Mouse (Mus musculus) midbrain, embryonic 16.5 days (tissue): Measurements from ENCODE around the gene Tbc1d13. TPM values are rescaled to one million over a fixed set of nuclear protein-coding genes. Genes with fewer than 3 reads are reported as not detected.

Source experiments
- ATAC-seq: fragments of 200-750 bp; cut with Nextera tagmentation; 2 replicates; pipeline ENCODE4 v1.8.0; 2017; ENCODE audit warnings: moderate TSS enrichment
- H3K27ac ChIP-seq: fragments of 300-500 bp; sonication (generic); 2 replicates; pipeline ENCODE4 v1.5.1; 2014; ENCODE audit warnings: mild to moderate bottlenecking, low read length, mixed read lengths
- H3K27me3 ChIP-seq: fragments of 300-500 bp; sonication (generic); 2 replicates; pipeline ENCODE4 v1.6.1; 2014; ENCODE audit warnings: low read depth, low read length, mixed read lengths; ENCODE audit not compliant: control insufficient read depth, insufficient read depth
- H3K36me3 ChIP-seq: fragments of 300-500 bp; sonication (generic); 2 replicates; pipeline ENCODE4 v1.6.1; 2014; ENCODE audit warnings: mild to moderate bottlenecking, low read length, moderate library complexity, mixed read lengths; ENCODE audit not compliant: control insufficient read depth, insufficient read depth
- H3K4me1 ChIP-seq: fragments of 300-500 bp; sonication (generic); 2 replicates; pipeline ENCODE4 v1.6.1; 2014; ENCODE audit warnings: mild to moderate bottlenecking, low read length, mixed read lengths; ENCODE audit not compliant: control insufficient read depth, insufficient read depth
- H3K4me2 ChIP-seq: fragments of 300-500 bp; sonication (generic); 2 replicates; pipeline ENCODE4 v1.6.1; 2014; ENCODE audit warnings: mild to moderate bottlenecking, low read length, mixed read lengths
- H3K4me3 ChIP-seq: fragments of 300-500 bp; sonication (generic); 2 replicates; pipeline ENCODE4 v1.5.1; 2014; ENCODE audit warnings: low read depth, mild to moderate bottlenecking, low read length, moderate library complexity, mixed read lengths
- H3K9ac ChIP-seq: fragments of 300-500 bp; sonication (generic); 2 replicates; pipeline ENCODE4 v1.6.1; 2014; ENCODE audit warnings: low read depth, low read length, mixed read lengths
- H3K9me3 ChIP-seq: fragments of 300-500 bp; sonication (generic); replicated peaks from 2 replicates; pipeline ENCODE4 v1.6.1; 2014; ENCODE audit warnings: mild to moderate bottlenecking, low read length, mixed read lengths; ENCODE audit not compliant: control insufficient read depth, poor library complexity, severe bottlenecking
- WGBS: fragments of 180-500 bp; shearing (Covaris S2); extraction: QIAGEN DNeasy Blood & Tissue Kit; methylation state at CpG from one replicate; pipeline ENCODE4 v1.1.7; 2014; 5-methylcytosine and 5-hydroxymethylcytosine counted together
- polyA plus RNA-seq: library from polyadenylated mRNA; unstranded; fragments of >200 nt; fragmentation: Nextera tagmentation; extraction: Ambion mirVana; gene quantifications from 2 replicates; pipeline ENCODE4 v1.2.1, GENCODE M21; 2015

The Tbc1d13 gene
- polyA plus RNA-seq, 1 experiment from 2014 or later = 11.8 TPM

GRCm38 (mm10) chr2:30164340-30164932 is 30.9 kb downstream of the Tbc1d13 start:
- Histone ChIP-seq H3K4me1 (no peaks in the 10 kb centered on the region), H3K9ac (no peak overlapping the region), H3K27me3 (no peaks in the 10 kb centered on the region), H3K9me3 (0 out of 2 replicates have a peak, but pooled peaks cover 2% of the 10 kb centered on the region), H3K36me3 (no peaks in the 10 kb centered on the region), H3K4me3 (no peak overlapping the region), H3K27ac (no peak overlapping the region), H3K4me2 (no peak overlapping the region)
- ATAC-seq = no peak
- 66% methylated on average over 9 of the region's 9 CpGs for WGBS

GRCm38 (mm10) chr2:30166677-30167076 is 33.1 kb downstream of the Tbc1d13 start:
- no peak for ATAC-seq
- Histone ChIP-seq H3K36me3 (no peaks in the 10 kb centered on the region), H3K27ac (no peak overlapping the region), H3K4me1 (peaks cover 4% of the 10 kb centered on the region; the same call in 1 of the 2 replicates), H3K4me2 (no peak overlapping the region), H3K9me3 (0 out of 2 replicates have a peak, but pooled peaks cover 2% of the 10 kb centered on the region), H3K4me3 (no peak overlapping the region), H3K27me3 (no peaks in the 10 kb centered on the region), H3K9ac (no peak overlapping the region)
- WGBS = 61% methylated on average over 4 of the region's 4 CpGs

- Histone ChIP-seq H3K4me3 (peak within 1 kb of the TSS; percentile 71), H3K9me3 (0 out of 2 replicates have a peak, but pooled peaks cover 1% of the 10 kb centered on the region), H3K4me2 (peak within 1 kb of the TSS; percentile 94), H3K9ac (peak within 1 kb of the TSS; percentile 85), H3K27ac (peak within 1 kb of the TSS; percentile 94), H3K36me3 (peaks cover 25% of the 10 kb centered on the region), H3K4me1 (peaks cover 15% of the 10 kb centered on the region), H3K27me3 (no peaks in the 10 kb centered on the region)
- peak; percentile 98 for ATAC-seq
- WGBS = under 1% methylated on average over 74 of the region's 75 CpGs
Measured at GRCm38 (mm10) chr2:30171371-30171996, 37.9 kb downstream of the Tbc1d13 start, which contains the start of gene Endog. Endog (plus strand) TSS chr2:30171493.

- ATAC-seq = peak; percentile 18; the same call in 1 of the 2 replicates
Measured at GRCm38 (mm10) chr2:30171997-30172382, 38.4 kb downstream of the Tbc1d13 start.

GRCm38 (mm10) chr2:30173541-30174240 is 40.1 kb downstream of the Tbc1d13 start:
- Histone ChIP-seq H3K27ac (no peak overlapping the region), H3K36me3 (peaks cover 26% of the 10 kb centered on the region), H3K27me3 (no peaks in the 10 kb centered on the region), H3K4me3 (no peak overlapping the region), H3K4me2 (no peak overlapping the region), H3K4me1 (peaks cover 26% of the 10 kb centered on the region), H3K9me3 (no peaks in the 10 kb centered on the region), H3K9ac (no peak overlapping the region)
- ATAC-seq = no peak
- WGBS = 95% methylated on average over 20 of the region's 20 CpGs

More at GRCm38 (mm10) chr2:30171997-30172382, 38.4 kb downstream of the Tbc1d13 start:
- peak overlapping the region; percentile 71 for H3K4me3 ChIP-seq
- H3K9ac ChIP-seq = peak overlapping the region; percentile 85
- H3K27me3 ChIP-seq = no peaks in the 10 kb centered on the region
- peak overlapping the region; percentile 94 for H3K4me2 ChIP-seq
- peaks cover 26% of the 10 kb centered on the region for H3K36me3 ChIP-seq
- WGBS = 2% methylated on average over 19 of the region's 19 CpGs
- H3K9me3 ChIP-seq = no peaks in the 10 kb centered on the region
- H3K4me1 ChIP-seq = peaks cover 18% of the 10 kb centered on the region
- peak overlapping the region; percentile 94 for H3K27ac ChIP-seq

GRCm38 (mm10) chr2:30175897-30176296 is 42.4 kb downstream of the Tbc1d13 start:
- no peak overlapping the region for H3K4me2 ChIP-seq
- H3K27me3 ChIP-seq = no peaks in the 10 kb centered on the region
- 96% methylated on average over 8 of the region's 8 CpGs for WGBS
- H3K36me3 ChIP-seq = peaks cover 26% of the 10 kb centered on the region
- no peak overlapping the region for H3K27ac ChIP-seq
- no peak overlapping the region for H3K9ac ChIP-seq
- ATAC-seq = no peak
- no peak overlapping the region for H3K4me3 ChIP-seq
- H3K4me1 ChIP-seq = peaks cover 25% of the 10 kb centered on the region
- no peaks in the 10 kb centered on the region for H3K9me3 ChIP-seq

- Histone ChIP-seq H3K4me1 (peaks cover 22% of the 10 kb centered on the region), H3K9ac (no peak overlapping the region), H3K36me3 (peaks cover 26% of the 10 kb centered on the region), H3K27me3 (no peaks in the 10 kb centered on the region), H3K4me3 (no peak overlapping the region), H3K4me2 (no peak overlapping the region), H3K9me3 (no peaks in the 10 kb centered on the region), H3K27ac (no peak overlapping the region)
- 95% methylated on average over 2 of the region's 2 CpGs for WGBS
- no peak for ATAC-seq
Measured at GRCm38 (mm10) chr2:30176561-30176960, 43.0 kb downstream of the Tbc1d13 start.

GRCm38 (mm10) chr2:30177700-30178675 is 44.4 kb downstream of the Tbc1d13 start, which contains the start of gene Spout1:
Spout1 (minus strand) TSS chr2:30178459.
- Histone ChIP-seq H3K27ac (peak within 1 kb of the TSS; percentile 73), H3K9ac (peak within 1 kb of the TSS; percentile 81), H3K27me3 (no peaks in the 10 kb centered on the region), H3K9me3 (no peaks in the 10 kb centered on the region), H3K36me3 (peaks cover 26% of the 10 kb centered on the region), H3K4me3 (peak within 1 kb of the TSS; percentile 70), H3K4me2 (peak within 1 kb of the TSS; percentile 95), H3K4me1 (peaks cover 13% of the 10 kb centered on the region)
- peak; percentile 99 for ATAC-seq
- 3% methylated on average over 54 of the region's 54 CpGs for WGBS
